Mouse (Mus musculus) cerebellum, adult 11 months (tissue): ENCODE results near the gene Flrt2.

Experiments
- DNase-seq: peaks from one replicate; pipeline ENCODE4 v3.0.0; 2022

Gene Flrt2

GRCm38 (mm10) chr12:95738031-95738430, 46.0 kb downstream of the Flrt2 start:
- no peak for DNase-seq

DNA sequence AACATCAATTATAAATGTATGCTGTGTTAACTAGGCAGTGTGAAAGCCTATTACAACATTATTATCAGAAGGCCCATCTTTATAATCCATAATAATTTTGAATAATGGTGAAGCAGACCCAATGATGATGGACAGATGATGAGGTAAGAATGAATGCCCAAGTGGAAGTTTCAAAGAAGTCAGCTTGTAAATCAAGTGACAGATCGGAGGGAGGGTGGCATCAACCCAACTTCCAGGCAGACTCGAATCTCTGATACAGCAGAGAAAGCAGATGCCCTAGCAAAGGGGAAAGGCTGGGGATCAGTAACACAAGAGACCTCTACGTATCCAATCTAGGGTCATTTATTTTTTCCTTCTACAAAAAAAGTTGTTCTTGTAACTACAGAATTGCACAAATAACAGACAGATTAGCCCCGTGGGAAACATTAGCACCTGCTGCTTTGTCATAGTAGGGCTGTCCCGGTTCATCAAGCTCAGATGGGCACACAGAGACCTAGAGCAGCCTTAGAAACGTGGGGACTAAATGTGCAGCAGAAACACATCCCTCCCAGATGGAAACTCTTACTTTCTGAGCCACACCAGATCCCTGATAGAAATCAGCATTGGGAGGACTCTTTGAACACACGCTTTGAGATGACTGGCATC, 46.6 kb downstream of the Flrt2 start:
- no peak for DNase-seq

DNA sequence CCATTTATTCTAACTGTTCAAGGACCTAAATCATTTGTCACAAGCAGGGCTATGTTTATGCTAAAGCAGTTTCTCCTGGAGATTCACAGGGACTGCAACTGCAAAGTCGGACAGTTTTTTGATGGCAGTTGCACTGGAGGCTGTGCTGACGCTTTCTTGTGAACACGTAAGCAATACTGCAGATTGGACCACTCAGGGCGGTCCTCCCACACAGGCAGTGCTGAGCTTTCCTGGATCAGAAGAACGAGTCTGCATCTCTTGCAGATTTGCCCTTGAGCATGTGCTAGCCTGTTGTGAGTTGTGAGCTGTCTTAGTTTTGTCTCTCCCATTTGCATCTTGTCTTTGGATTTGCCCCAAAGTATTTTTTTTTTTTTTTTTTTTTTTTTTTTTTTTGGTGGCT, 47.7 kb downstream of the Flrt2 start:
- DNase-seq, result no peak

GRCm38 (mm10) chr12:95741296-95741695, 49.3 kb downstream of the Flrt2 start:
- no peak for DNase-seq

DNA sequence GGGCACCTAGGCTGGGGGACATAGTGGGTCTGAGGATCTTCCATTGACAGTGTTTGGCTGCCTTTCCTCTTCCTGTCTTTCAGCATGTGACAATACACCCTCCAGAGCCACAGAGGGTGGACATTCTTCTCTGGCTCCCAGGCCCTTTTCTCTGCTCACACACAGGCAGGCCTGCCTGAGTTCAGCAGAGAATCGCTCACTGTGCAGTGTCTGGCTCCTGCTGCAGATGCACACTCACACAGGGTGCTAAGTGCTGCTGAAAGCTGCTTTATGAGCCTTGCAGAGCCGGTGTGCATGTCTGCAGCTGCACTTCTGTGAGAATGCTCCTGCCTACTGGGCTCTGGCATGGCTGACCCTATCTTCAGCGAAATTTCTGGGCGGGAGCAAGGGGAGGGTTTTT, 52.3 kb downstream of the Flrt2 start:
- no peak for DNase-seq

DNA sequence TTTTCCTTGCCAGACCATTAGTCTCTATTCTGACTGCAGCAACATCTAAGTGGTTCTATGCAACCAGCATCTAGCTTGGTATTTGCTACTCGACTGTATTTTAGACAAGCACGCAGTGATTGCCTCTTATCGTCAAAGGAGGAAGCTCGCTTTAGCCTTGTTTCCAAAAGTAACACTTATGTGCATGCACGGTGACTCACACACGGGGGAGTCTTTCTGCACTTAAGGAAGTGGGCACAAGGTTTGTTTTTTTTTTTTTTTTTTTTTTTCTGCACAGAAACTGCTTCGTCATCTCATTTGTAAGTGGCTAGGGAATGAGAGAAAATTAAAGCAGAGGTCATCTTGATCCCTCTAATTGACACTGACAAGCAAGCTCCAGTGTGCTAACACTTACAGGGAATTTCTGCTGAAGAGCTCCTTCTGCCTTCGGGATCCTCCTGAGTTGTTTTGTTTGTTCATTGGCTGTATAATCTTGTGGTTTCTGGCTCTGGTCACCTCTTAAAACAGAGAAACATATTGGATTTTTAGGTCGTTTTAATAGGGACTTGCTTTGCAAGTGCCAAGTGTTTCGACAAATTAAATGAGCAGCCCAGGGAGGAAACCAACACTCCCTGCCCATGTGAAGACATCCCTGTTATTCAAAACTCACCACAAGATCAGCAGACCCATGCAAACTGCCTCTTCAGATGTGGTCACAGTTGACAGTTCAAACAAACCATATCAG, 55.0 kb downstream of the Flrt2 start:
- DNase-seq, result no peak

DNA sequence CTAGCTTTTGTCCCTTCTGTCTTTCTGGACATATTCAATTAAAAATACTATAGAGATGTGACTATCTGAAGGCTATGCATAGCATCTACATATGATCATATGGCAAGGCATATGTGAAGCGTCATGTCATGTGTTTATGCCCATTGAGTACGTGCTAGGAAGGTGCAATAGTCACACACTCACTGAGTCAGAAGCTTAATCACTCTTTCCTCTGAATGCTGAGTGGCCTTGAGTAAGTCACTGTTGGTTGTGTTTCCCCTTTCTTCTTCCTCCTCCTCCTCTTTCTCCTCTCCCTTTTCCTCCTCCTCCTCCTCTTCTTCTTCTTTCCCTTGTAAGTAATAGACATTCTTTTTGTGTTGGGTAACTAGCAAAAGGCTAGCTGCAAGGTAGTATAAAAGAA, 56.7 kb downstream of the Flrt2 start:
- DNase-seq, result no peak

DNA sequence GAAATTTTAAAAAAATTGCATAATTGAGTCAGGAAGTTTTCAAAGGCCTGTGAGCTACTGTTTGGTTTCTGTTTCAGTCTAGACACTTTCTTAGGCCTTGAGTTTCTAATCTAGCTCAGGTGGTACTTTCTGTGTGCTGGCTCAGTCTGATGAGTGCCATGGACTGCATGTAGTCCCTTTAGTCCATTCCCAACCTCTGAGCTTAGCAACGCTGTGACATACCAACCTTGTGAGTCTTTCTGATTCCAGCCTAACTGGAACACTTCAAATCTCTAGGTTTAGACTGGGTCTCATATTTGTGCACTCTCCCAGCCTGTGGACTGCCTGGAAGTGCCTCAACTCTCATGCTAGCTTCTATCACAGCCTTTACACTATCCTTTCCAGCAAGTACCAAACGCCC, 57.2 kb downstream of the Flrt2 start:
- DNase-seq, result no peak

DNA sequence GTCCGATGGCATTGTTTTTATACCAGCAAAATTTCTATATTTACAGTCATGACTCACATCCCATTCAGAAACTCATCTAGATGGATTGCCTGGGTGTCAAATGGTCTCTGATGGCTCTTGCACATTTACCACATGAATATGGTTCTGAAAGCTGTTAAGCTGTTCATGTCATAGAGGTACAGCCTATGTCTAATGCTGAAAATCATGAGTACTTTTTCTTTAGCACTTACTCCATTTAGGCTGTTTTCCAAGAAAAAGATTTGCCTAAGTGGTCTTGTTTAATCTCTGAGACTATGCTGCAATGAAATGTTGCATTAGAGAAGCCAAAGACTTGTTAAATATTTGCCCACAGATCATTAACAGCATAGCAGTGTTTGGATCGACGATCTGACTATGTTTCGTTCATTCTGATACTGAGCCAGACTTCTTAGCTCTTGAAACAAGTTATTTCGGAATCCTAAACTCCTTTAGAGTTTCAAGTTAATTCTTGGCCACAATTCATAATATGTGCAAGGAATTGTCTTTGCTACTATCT, 67.3 kb downstream of the Flrt2 start:
- no peak for DNase-seq

- no peak for DNase-seq
These were observed 73.2 kb downstream of the Flrt2 start for GRCm38 (mm10) chr12:95765255-95765654.

DNA sequence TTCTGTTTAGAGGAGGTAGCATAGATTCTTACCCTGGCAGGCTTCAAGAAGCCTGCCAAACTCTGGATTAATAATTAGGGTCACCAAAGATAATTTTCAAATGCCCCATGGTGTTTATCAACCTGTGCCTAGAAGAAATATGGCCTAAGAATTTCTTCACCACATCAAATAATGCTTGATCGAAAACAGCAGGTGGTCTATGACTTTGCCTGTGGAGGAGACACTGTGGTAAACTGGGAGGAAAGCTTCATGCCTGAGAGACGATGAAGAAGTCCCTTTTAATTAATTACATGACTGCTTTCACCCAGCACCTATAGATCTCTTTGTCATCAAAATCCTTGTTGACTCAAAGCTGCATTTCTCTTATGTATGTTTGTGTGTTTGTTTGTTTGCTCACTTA, 77.0 kb downstream of the Flrt2 start:
- DNase-seq, result no peak

DNA sequence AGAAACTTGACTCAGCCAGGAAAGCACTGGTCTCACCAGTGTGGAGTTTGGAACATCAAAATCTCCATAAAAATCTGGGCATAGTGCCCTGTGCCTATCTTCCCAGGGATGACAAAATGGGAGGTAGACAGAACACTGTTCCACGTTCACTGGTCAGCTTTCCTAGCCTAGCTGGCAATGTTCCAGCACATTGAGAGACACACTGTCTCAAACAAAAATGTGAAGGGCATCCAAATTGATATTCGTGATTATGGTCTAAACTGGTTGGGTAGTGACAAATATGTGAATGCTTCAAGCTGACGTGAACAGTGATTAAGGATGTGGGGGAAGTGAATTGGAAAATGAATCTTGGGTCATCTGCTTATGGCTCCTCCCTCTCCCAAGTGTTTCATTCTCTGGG, 78.2 kb downstream of the Flrt2 start:
- DNase-seq, result no peak

DNA sequence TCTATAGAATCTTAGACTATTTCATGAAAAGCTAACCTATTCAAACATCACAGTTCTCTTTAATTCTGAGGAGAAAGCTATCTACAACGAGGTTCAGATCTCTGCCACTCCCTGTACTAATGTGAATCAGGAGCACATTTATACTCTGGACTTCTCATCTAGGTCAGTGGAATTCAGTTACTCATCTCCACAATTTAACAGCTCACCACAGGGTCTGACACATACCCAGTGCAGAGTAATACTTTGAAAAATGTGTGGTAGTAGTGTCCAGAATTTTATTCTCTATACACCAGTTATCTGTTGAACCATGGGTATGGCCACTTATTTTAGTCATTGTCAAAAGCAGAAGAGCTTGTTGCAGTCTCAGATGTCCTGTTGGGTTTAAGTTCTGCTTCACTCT, 98.1 kb downstream of the Flrt2 start:
- no peak for DNase-seq

DNA sequence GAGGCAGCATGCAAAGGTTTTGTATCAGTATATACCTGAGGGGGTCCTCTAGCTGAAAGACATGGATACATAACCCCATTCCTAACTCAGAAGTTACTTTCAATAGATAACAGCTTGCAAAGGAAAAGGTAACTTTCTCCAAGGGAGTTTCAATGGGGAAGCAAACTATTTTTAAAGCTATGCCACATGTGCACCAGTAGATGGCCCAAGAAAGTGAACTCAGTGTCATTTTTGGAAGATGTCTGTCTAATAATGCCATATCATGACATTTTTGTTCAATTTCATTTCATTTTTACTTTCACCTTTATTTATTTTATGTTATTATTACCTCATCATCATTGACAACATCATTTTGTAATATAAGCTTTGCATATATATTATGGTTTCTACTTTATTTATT, 124.6 kb downstream of the Flrt2 start:
- no peak for DNase-seq
